Mouse (Mus musculus) layer of hippocampus, adult 9-10 months (tissue): ENCODE measurements around the gene Ndufb6.
"Not testable (repeated sequence)": the region's sequence is repeated elsewhere in the genome, so short reads cannot be mapped to it uniquely, and the experiment has no call there.

ENCODE experiments used
- DNase-seq: peaks from one replicate; pipeline ENCODE4 v3.0.0; 2022; ENCODE audit warnings: low spot score

The Ndufb6 gene

DNA sequence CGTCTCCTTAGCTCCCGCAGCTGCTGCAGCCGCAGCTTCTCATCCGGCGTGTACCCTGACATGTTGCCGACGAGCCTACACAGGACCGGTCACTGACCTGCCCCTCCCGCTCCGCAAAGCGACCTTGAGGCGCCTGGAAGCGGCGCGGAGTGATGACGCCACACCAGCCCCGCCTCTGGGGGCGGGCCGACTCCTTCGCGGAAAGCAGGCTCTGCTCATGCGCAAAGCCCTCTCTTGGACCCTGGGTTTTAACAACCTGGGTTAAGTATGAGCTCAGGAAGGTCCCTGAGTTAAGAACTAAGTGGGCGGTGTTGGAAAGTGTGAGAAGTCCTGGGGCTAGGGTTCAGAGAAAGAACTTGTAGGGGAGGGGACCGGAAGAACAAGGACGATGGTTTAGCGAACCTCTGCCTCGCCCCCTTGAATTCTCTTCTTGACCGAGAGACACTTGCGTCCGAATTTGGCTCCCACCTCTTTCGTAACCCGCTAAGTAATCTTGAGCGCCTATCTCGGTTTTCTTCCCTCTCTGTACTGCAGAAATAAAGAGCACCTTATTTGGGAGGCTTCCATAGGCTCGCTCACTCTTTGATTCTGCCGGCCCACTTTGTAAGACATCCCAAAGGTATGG is at the start of gene Ndufb6:
Gene Ndufb6 (minus strand): TSS at position 146 of the 625 bp plus-strand sequence.
- DNase-seq: peak; percentile 77

DNA sequence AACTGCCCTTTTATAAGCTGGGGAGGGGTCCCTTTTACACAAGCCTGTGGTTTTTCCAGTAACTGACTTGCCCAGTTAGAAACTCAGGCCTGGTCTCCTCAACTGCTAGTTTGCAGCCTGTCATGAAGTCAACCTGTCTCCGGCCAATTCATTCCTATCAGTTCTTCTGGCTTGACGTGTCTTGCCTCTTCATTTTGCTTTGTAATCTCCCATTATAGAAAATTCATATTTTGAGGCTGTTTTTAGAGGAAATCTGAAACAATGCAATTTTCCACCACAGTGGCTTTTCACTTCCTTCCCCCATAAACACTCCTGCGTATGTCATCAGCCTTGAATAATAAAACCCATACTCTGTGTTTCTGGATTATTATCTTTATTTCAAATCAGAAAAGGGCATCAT is 47.9 kb upstream of the Ndufb6 start:
- no peak for DNase-seq

DNA sequence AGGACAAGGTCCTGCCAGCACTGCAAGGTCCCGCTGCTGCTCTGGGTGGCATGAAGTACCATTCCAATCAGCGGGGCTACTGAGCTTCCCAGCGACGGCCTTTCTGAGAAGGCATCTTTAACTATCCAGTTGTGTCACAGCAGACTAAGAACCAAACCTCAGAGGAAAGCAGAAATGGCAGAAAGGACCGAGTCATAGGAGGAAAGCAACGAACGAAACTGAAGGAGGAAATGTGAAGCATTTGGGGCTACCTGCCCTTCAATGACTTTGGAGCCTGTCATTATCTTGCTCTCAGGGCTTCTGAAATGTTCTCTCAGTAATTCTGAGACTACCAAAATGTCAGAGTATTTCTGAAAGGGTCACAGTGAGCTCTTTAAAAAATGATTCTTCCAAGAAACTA is 45.4 kb upstream of the Ndufb6 start:
- no peak for DNase-seq

DNA sequence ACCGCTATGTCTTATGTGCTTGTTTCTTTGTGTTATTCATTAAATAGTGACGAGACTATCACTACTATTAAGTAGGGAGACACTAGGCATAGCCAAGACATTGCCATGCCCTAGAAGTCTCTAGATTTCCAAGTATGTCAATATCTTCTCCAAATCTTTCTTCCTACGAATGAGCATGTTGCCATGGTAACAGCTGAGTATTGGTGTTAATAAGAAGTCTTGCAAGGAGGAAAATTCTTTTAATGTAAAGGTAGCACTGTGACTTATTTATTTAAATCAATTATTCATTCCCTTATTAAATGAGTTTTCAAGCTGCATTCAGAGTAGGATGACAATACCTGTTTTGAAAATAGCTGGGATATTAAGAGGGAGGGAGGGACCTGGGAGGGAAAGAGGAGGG is 38.2 kb upstream of the Ndufb6 start:
- DNase-seq: no peak

DNA sequence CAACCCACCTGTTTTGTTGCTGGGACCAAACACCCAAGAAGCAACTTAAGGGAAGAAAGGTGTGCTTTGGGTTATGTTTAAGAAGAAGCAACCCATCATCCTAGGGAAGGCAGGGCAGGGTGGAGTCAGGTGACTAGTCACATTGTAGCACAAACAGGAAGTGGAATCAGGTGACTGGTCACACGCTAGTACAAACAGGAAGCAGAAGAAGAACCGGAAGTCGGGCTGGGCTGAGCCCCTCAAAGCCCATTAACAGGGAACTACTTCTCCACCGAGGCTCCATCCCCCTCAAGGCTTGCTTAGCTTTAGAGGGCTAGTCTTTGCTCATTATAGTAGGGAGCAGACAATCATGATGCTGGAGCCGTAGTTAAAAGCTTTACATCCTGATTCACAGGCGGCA is 33.8 kb upstream of the Ndufb6 start:
- no peak for DNase-seq

DNA sequence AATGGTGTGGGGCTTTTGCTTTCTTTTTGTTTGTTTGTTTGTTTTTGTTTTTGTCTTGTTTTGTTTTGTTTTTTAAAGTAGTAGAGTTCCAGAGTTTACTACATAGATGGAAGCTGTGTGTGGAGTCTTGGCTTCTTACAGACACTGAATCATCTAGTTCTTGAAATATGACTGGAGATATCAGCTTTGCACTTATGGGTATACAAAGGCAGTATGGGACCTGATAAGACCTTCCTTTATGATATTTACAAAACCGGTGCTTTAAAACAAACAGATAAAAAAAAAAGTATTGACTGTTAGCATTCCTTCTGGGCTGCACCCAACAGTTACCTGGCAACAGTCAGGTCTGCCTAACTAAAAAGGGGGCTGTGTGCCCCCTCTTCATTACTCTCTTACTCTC is 33.0 kb upstream of the Ndufb6 start:
- DNase-seq: no peak

GRCm38 (mm10) chr4:40310796-40311383 is 31.7 kb upstream of the Ndufb6 start:
- DNase-seq: no peak

- no peak for DNase-seq
These were observed 30.5 kb upstream of the Ndufb6 start for GRCm38 (mm10) chr4:40309682-40310081.

DNA sequence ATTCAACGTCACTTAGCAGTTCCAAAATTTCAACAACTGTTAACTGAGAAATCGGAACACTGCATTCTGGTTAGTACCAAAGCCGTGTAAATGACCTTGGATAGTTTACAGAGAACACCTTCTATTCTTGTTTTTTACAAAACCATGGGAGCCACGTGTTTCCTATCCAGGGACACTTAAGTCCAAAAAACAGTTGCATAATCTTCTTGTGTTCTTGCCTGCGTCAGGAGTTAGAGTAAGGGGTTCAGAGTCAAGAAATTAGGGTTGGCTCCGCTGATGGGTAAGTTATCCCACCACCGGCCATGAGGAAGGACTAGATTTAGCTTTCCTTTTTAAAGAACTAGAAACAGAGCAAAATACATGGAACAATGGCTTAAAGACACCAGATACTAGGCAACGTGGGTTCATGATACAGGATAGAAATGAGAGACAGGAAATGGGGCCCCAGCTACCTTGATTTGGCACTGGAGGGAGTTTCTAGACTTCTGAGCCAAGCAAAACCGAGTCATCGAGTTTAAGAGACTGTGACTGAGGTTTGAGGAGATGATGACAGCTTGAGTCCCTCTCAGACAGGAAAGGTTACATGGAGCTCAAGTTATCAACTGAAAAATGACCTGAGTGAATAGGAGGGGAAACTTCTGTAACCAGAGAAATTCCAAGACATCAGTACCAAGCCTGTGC is 23.4 kb upstream of the Ndufb6 start:
- no peak for DNase-seq

DNA sequence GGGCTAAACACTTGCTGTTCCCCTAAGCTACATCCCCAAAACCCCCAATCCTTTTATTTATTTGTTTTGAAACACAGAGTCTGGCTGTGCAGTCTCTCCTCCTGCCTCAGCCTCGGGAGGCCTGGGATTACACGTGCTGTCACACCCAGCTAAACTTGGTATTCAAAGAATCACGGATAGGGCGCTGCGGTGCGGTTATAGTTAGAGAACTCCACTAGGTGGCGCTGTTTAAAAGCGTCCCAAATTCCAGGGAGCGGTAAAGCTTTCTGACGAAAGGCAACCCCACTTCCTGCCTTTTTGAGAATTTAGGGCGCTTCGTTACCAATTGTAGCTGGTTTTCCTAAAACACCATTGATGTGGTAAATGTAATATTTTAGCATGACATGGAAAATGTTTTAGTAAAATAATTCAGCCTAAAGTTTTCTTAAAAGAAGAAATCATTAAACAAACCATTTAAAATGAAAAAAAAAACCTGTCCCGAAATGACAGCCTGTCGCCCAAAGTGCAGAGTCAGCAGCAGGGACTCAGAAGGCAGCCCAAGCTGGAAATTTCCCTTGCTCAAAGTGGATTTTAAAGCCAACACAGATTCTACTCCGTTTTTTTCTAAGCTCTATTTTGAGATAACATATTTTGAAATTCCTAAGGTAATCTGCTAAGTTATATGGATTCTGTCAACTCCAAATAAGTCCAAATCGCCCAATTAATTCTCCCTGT is 22.0 kb upstream of the Ndufb6 start:
- DNase-seq: peak; percentile 62

DNA sequence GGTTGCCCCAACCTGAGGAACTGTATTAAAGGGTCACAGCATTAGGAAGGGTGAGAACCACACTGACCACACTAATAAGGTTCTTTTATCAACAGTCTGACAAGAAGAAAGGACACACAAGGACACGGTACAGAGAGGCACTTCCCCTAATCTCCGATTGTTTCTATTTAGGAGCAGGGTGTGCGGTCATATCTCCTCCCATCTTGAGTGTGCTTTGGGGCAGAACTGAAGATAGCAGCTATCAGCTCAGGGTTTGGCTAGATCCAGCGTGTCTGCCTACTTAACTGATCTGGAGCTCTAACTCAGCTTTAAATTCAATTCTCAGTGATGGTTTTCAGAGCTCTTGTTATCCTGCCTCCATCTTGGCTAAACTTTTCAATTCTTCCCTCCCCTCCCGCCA is 19.9 kb upstream of the Ndufb6 start:
- no peak for DNase-seq

GRCm38 (mm10) chr4:40291511-40291910 is 12.3 kb upstream of the Ndufb6 start:
- not testable (repeated sequence) for DNase-seq

- DNase-seq: no peak
These were observed 9.8 kb upstream of the Ndufb6 start for GRCm38 (mm10) chr4:40289046-40289445.

- no peak for DNase-seq
These were observed 8.2 kb upstream of the Ndufb6 start for GRCm38 (mm10) chr4:40287415-40287814.

- peak; percentile 71 for DNase-seq
These were observed 6.4 kb upstream of the Ndufb6 start for GRCm38 (mm10) chr4:40285582-40285981.

- no peak for DNase-seq
These were observed 343 bp downstream of the Ndufb6 start for GRCm38 (mm10) chr4:40278880-40279275.

DNA sequence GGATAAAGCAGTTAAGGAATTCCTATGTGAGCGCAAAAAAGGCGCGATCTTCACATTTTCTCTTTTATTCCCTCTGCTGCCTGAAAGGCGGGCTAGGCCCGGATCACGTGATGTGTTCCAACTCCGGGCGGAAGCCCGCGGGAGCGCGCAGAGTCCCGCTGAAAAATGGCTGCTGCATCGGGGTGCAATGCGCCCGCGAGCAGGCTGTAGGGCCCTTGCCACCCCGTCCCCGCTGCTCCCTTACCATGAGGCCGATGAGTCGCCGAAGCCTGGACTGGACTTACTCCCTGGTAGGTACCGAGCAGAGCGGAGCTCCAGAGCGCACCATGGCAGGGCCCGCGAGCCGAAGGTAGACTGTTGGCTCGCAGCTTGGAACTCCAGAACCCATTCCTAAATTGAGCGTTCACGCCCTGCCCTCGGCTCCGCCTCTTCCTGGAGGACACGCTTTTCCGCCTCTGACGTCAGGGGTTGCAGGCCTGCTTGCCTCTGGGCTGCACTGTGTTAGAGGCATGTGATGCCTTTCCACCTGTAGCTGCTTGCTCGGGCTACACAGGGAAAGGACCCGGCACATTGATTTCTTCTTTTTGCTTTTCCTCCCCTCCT is 9.7 kb downstream of the Ndufb6 start, which contains the start of the genes Smim27 and Topors:
Gene Smim27 (plus strand): TSS at position 150 of the 603 bp plus-strand sequence.
Gene Topors (minus strand): TSS at position 421 of the 603 bp plus-strand sequence.
- peak; percentile 88 for DNase-seq

GRCm38 (mm10) chr4:40268835-40269234 is 10.4 kb downstream of the Ndufb6 start:
- DNase-seq: no peak

DNA sequence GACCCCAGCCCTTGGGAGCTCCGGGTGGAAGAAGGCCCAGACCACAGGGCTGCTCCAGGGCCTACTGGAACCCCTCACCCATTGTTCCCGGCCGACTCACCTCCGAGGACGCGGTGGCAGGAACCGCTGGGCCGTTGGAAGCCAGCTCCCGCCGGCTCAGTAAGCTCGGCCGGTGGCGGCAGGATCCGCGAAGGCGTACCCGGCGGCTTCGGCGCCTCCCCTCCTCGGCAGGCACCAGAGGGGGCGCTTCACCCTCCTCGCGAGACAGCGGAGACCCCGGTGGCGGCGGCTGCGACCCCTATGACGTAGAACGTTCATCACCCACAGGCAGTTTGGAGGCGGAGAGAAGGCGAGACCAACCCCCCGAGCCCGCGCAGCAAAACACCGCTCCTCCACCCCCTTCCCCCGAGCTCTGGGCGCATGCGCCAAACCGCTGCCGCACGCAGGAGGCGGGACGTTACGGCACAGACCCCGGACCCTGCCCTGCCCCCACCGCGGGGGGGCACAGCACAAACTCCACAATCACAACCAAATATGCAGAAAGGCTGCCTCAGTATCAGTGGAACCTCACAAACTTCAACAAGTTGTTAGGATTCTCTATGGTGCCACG is 10.9 kb downstream of the Ndufb6 start:
- peak; percentile 68 for DNase-seq

DNA sequence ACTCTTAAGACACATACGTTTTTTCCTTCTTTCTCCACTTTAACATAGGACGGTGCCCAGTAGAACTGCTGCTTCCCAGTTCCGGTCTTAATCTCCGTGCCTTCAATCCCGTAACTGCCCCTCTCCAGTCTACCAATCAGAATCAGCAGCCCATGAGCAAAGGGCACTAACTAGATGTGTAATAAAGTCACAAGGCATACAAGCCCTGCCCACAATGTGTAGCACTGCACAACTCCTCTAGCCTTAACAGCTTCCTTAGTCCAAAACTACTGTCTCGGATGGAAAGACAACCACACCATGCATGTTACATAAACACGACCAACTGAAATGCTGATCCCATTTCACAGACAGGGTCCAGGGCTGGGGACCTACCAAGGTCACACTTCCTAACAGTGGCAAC is 11.5 kb downstream of the Ndufb6 start:
- no peak for DNase-seq

DNA sequence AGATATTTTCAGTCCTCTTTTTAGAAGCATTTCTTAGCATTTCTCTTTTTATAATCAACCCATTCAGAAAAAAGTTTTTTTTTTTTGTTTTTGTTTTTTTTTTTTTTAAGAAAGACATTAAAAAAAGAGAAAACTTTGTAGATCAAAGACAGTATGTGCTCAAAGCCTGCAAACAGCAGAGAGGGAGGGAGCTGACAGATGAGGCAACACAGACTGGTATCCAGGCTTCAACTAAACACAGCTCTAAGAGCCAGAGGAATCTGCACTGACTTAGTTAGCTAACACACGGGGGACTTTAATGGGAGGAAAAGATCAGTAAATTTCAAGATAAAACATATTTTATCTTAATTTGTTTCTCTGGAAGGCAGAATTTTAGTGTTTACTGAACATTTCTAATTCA is 14.9 kb downstream of the Ndufb6 start:
- DNase-seq: no peak
